In genomic region chr19:60284901-60285300, GRCm38 (mm10) we compare ENCODE assay signal across 24 mouse cellular contexts.
"Had no signal": no experiment of that assay in that cellular context is flagged by ENCODE, and none has a peak within 500 bp of the region (broad histone marks: within the 10 kb centered on the region; RNA-seq: fewer than 3 reads in every experiment).

No protein-coding gene starts in this region.

- H3K9me3 ChIP-seq: heart, embryonic 10.5 days; heart, embryonic 12.5 days; hindbrain, embryonic 10.5 days; hindbrain, embryonic 12.5 days; intestine, embryonic 15.5 days; limb, embryonic 10.5 days; limb, embryonic 12.5 days had no signal

- ATAC-seq: hindbrain, embryonic 16.5 days; inflammation-experienced regulatory T-cells, adult 6 months; intestine, embryonic 15.5 days; intestine, postnatal 0 days had no signal

- H3K27me3 ChIP-seq: heart, embryonic 12.5 days; hindbrain, embryonic 12.5 days; intestine, embryonic 15.5 days had no signal

- H3K4me3 ChIP-seq: gastrocnemius, adult 2 months; heart, embryonic 10.5 days; heart, embryonic 12.5 days; hindbrain, embryonic 10.5 days; hindbrain, embryonic 12.5 days; intestine, embryonic 15.5 days; layer of hippocampus, adult 2 months; left cerebral cortex, adult 2 months; limb, embryonic 10.5 days; limb, embryonic 12.5 days had no signal

- DNase-seq: gastrocnemius, adult 2 months; gastrocnemius, postnatal 10 days; gastrocnemius, postnatal 36 days; heart, adult 18-20 months; heart, postnatal 10 days; heart, postnatal 4 days; kidney, adult 18-20 months; kidney, adult 8-10 months; kidney, postnatal 10 days; kidney, postnatal 25 days; kidney, postnatal 4 days had no signal

- H3K4me2 ChIP-seq: heart, embryonic 12.5 days; hindbrain, embryonic 12.5 days; hindbrain, embryonic 14.5 days; intestine, embryonic 15.5 days; limb, embryonic 12.5 days had no signal

- H3K4me1 ChIP-seq: heart, embryonic 10.5 days; heart, embryonic 12.5 days; hindbrain, embryonic 10.5 days; hindbrain, embryonic 12.5 days; intestine, embryonic 15.5 days; limb, embryonic 10.5 days; limb, embryonic 12.5 days had no signal

- H3K9ac ChIP-seq: heart, embryonic 12.5 days; hindbrain, embryonic 12.5 days; hindbrain, embryonic 14.5 days; intestine, embryonic 15.5 days; limb, embryonic 12.5 days had no signal

- H3K27ac ChIP-seq: gastrocnemius, adult 2 months; heart, embryonic 10.5 days; hindbrain, embryonic 10.5 days; hindbrain, embryonic 12.5 days; hindbrain, embryonic 14.5 days; intestine, embryonic 15.5 days; layer of hippocampus, adult 2 months; left cerebral cortex, adult 2 months; limb, embryonic 10.5 days; limb, embryonic 12.5 days had no signal

- H3K36me3 ChIP-seq: heart, embryonic 10.5 days; heart, embryonic 12.5 days; hindbrain, embryonic 10.5 days; hindbrain, embryonic 12.5 days; intestine, embryonic 15.5 days; limb, embryonic 10.5 days; limb, embryonic 12.5 days had no signal
